Mouse (Mus musculus) hindbrain, embryonic 16.5 days (tissue): Measurements from ENCODE around the gene Gm9913. TPM values are rescaled to one million over a fixed set of nuclear protein-coding genes. Genes with fewer than 3 reads are reported as not detected.

Experiments used
- polyA plus RNA-seq: library from polyadenylated mRNA; unstranded; fragments of >200 nt; fragmentation: Nextera tagmentation; extraction: Ambion mirVana; gene quantifications from 2 replicates; pipeline ENCODE4 v1.2.1, GENCODE M21; 2015

Gm9913 gene
- polyA plus RNA-seq, 1 experiment from 2014 or later, result 0.08 TPM

Other genes with a start within 250 kb of the Gm9913 start
- gene Fbn1, start 2.9 kb downstream of the Gm9913 start, polyA plus RNA-seq, result 2.1 and 3.6 TPM in 2 replicates
- 2.4 and 3.0 TPM in 2 replicates for gene Cep152, start 120.0 kb downstream of the Gm9913 start, polyA plus RNA-seq
- 373 and 390 TPM in 2 replicates for gene Eid1, start 168.0 kb downstream of the Gm9913 start, polyA plus RNA-seq
- 4.3 and 5.0 TPM in 2 replicates for gene Shc4, start 219.1 kb downstream of the Gm9913 start, polyA plus RNA-seq